Mouse (Mus musculus) macrophage (primary cell): ENCODE data around the gene Nhp2. TPM values are rescaled to one million over a fixed set of nuclear protein-coding genes. Genes with fewer than 3 reads are reported as not detected.
A peak's percentile ranks its signal among the peaks of the same experiment; 100 is the strongest.

Experiments
- H3K27ac ChIP-seq: fragments of 350-480 bp; formaldehyde crosslinking; 2 replicates; pipeline ENCODE4 v1.9.0; 2021
- H3K36me3 ChIP-seq: fragments of 350-480 bp; formaldehyde crosslinking; 2 replicates; pipeline ENCODE4 v1.9.0; 2021; ENCODE audit errors: inconsistent target
- H3K4me3 ChIP-seq: fragments of 350-480 bp; formaldehyde crosslinking; 2 replicates; pipeline ENCODE4 v1.9.0; 2021; ENCODE audit errors: inconsistent target
- H3K79me2 ChIP-seq: fragments of 350-480 bp; formaldehyde crosslinking; 2 replicates; pipeline ENCODE4 v1.9.0; 2021; ENCODE audit errors: inconsistent target
- WGBS: methylation state at CpG from one replicate; pipeline ENCODE4 v1.1.7; 2026; ENCODE audit warnings: inconsistent platforms; ENCODE audit not compliant: missing documents; 5-methylcytosine and 5-hydroxymethylcytosine counted together
- polyA plus RNA-seq: library from polyadenylated mRNA; stranded (reverse); fragments of 250-400 nt; gene quantifications from 3 replicates; pipeline ENCODE4 v1.2.4, GENCODE M21; 2018; ENCODE audit warnings: inconsistent platforms
- total RNA-seq, 78 experiments: library from RNA; depleted of rRNA; stranded (reverse); fragments of 250-400 nt; gene quantifications; 1 replicate in 9 of 78; 2 replicates in 24 of 78; 3 replicates in 43 of 78; 4 replicates in 2 of 78; pipeline ENCODE4 v1.2.4; 2018; ENCODE audit warnings: inconsistent platforms in 56 of 78

The Nhp2 gene
- 10 to 100 TPM in 19 of 26 experiments, 1 to 10 TPM in 7; 6.7 to 48.1 (median 12.0) TPM for total RNA-seq (2018; cell fraction: chromatin; rRNA removed)
- total RNA-seq (2018; cell fraction: cytosol; rRNA removed), result 10 to 100 TPM; 32.4 to 68.5 (median 50.3) TPM
- 10 to 100 TPM in 25 of 26 experiments, 1 to 10 TPM in 1; 9.7 to 57.2 (median 17.0) TPM for total RNA-seq (2018; cell fraction: nucleus; rRNA removed)
- 45.0 to 125 TPM (median 72.8 TPM) in 3 replicates for polyA plus RNA-seq

GRCm38 (mm10) chr11:51619409-51620060 lies at the start of gene Nhp2:
TSS of gene Nhp2 (plus strand) at chr11:51619735.
- H3K27ac ChIP-seq, result peak within 1 kb of the TSS; percentile 54
- under 1% methylated on average over 51 of the region's 51 CpGs for WGBS
- H3K4me3 ChIP-seq, result peak within 1 kb of the TSS; percentile 59
- H3K36me3 ChIP-seq, result peaks cover 21% of the 10 kb centered on the region
- H3K79me2 ChIP-seq, result peaks cover 27% of the 10 kb centered on the region

- Histone ChIP-seq H3K4me3 (no peak overlapping the region), H3K27ac (no peak overlapping the region)
- 93% methylated on average over 4 of the region's 4 CpGs for WGBS
Measured at GRCm38 (mm10) chr11:51576454-51576853, 43.1 kb upstream of the Nhp2 start.

GRCm38 (mm10) chr11:51577587-51577986 lies 41.9 kb upstream of the Nhp2 start:
- no peaks in the 10 kb centered on the region for H3K36me3 ChIP-seq
- no peaks in the 10 kb centered on the region for H3K79me2 ChIP-seq
- no peak overlapping the region for H3K27ac ChIP-seq
- no peak overlapping the region for H3K4me3 ChIP-seq
- 38% methylated on average over 7 of the region's 7 CpGs for WGBS

More at GRCm38 (mm10) chr11:51576454-51576853, 43.1 kb upstream of the Nhp2 start:
- Histone ChIP-seq H3K36me3 (no peaks in the 10 kb centered on the region), H3K79me2 (no peaks in the 10 kb centered on the region)

- Histone ChIP-seq H3K79me2 (no peaks in the 10 kb centered on the region), H3K27ac (no peak overlapping the region), H3K36me3 (no peaks in the 10 kb centered on the region), H3K4me3 (no peak overlapping the region)
- WGBS, result 71% methylated on average over 4 of the region's 4 CpGs
Measured at GRCm38 (mm10) chr11:51579024-51579423, 40.5 kb upstream of the Nhp2 start.

- Histone ChIP-seq H3K79me2 (no peaks in the 10 kb centered on the region; the same call in 1 of the 2 replicates), H3K4me3 (no peak overlapping the region), H3K36me3 (peaks cover 7% of the 10 kb centered on the region; the same call in 1 of the 2 replicates), H3K27ac (no peak overlapping the region)
- 30% methylated on average over 8 of the region's 8 CpGs for WGBS
Measured at GRCm38 (mm10) chr11:51582713-51583112, 36.8 kb upstream of the Nhp2 start.

GRCm38 (mm10) chr11:51584057-51584430 lies 35.5 kb upstream of the Nhp2 start:
- 9% methylated on average over 9 of the region's 9 CpGs for WGBS
- peak overlapping the region; percentile 71 for H3K4me3 ChIP-seq
- H3K27ac ChIP-seq, result peak overlapping the region; percentile 90
- peaks cover 12% of the 10 kb centered on the region for H3K36me3 ChIP-seq
- H3K79me2 ChIP-seq, result no peaks in the 10 kb centered on the region; the same call in 1 of the 2 replicates

- 1% methylated on average over 59 of the region's 59 CpGs for WGBS
- Histone ChIP-seq H3K27ac (peak within 1 kb of the TSS; percentile 90), H3K36me3 (peaks cover 12% of the 10 kb centered on the region), H3K4me3 (peak within 1 kb of the TSS; percentile 71), H3K79me2 (no peaks in the 10 kb centered on the region; the same call in 1 of the 2 replicates)
Measured at GRCm38 (mm10) chr11:51584431-51585248, 34.9 kb upstream of the Nhp2 start, which contains the start of gene Phykpl. TSS of gene Phykpl (plus strand) at chr11:51584757.

GRCm38 (mm10) chr11:51585608-51586252 lies 33.8 kb upstream of the Nhp2 start:
- Histone ChIP-seq H3K79me2 (no peaks in the 10 kb centered on the region; the same call in 1 of the 2 replicates), H3K4me3 (peak overlapping the region; percentile 71; the same call in 1 of the 2 replicates), H3K36me3 (peaks cover 12% of the 10 kb centered on the region), H3K27ac (no peak overlapping the region)
- 49% methylated on average over 8 of the region's 8 CpGs for WGBS

GRCm38 (mm10) chr11:51586411-51586810 lies 33.1 kb upstream of the Nhp2 start:
- H3K27ac ChIP-seq, result no peak overlapping the region
- H3K79me2 ChIP-seq, result no peaks in the 10 kb centered on the region; the same call in 1 of the 2 replicates
- H3K36me3 ChIP-seq, result peaks cover 12% of the 10 kb centered on the region
- no peak overlapping the region for H3K4me3 ChIP-seq
- WGBS, result 97% methylated on average over 13 of the region's 13 CpGs

- Histone ChIP-seq H3K27ac (no peak overlapping the region), H3K36me3 (peaks cover 19% of the 10 kb centered on the region), H3K79me2 (no peaks in the 10 kb centered on the region; the same call in 1 of the 2 replicates), H3K4me3 (no peak overlapping the region)
- 90% methylated on average over 1 of the region's 1 CpGs for WGBS
Measured at GRCm38 (mm10) chr11:51587059-51587458, 32.5 kb upstream of the Nhp2 start.

- Histone ChIP-seq H3K79me2 (peaks cover 5% of the 10 kb centered on the region; the same call in 1 of the 2 replicates), H3K27ac (no peak overlapping the region), H3K4me3 (no peak overlapping the region), H3K36me3 (peaks cover 36% of the 10 kb centered on the region)
- WGBS, result 90% methylated on average over 1 of the region's 3 CpGs
Measured at GRCm38 (mm10) chr11:51588833-51589232, 30.7 kb upstream of the Nhp2 start.

GRCm38 (mm10) chr11:51590002-51590401 lies 29.5 kb upstream of the Nhp2 start:
- H3K4me3 ChIP-seq, result no peak overlapping the region
- H3K36me3 ChIP-seq, result peaks cover 40% of the 10 kb centered on the region
- no peak overlapping the region for H3K27ac ChIP-seq
- peaks cover 5% of the 10 kb centered on the region; the same call in 1 of the 2 replicates for H3K79me2 ChIP-seq

GRCm38 (mm10) chr11:51591168-51591567 lies 28.4 kb upstream of the Nhp2 start:
- peaks cover 44% of the 10 kb centered on the region for H3K36me3 ChIP-seq
- H3K4me3 ChIP-seq, result no peak overlapping the region
- no peak overlapping the region for H3K27ac ChIP-seq
- WGBS, result 84% methylated on average over 7 of the region's 7 CpGs
- H3K79me2 ChIP-seq, result peaks cover 5% of the 10 kb centered on the region; the same call in 1 of the 2 replicates

- Histone ChIP-seq H3K4me3 (no peak overlapping the region), H3K79me2 (peaks cover 5% of the 10 kb centered on the region; the same call in 1 of the 2 replicates), H3K36me3 (peaks cover 44% of the 10 kb centered on the region), H3K27ac (no peak overlapping the region)
- WGBS, result 94% methylated on average over 7 of the region's 7 CpGs
Measured at GRCm38 (mm10) chr11:51591915-51592314, 27.6 kb upstream of the Nhp2 start.
